Mouse (Mus musculus) brain, adult 2 months (tissue): ENCODE results near the gene Nceh1.

Experiments
- DNase-seq: peaks from one replicate; pipeline ENCODE4 v3.0.0; 2011; ENCODE audit warnings: low read depth, low spot score

The Nceh1 gene

DNA sequence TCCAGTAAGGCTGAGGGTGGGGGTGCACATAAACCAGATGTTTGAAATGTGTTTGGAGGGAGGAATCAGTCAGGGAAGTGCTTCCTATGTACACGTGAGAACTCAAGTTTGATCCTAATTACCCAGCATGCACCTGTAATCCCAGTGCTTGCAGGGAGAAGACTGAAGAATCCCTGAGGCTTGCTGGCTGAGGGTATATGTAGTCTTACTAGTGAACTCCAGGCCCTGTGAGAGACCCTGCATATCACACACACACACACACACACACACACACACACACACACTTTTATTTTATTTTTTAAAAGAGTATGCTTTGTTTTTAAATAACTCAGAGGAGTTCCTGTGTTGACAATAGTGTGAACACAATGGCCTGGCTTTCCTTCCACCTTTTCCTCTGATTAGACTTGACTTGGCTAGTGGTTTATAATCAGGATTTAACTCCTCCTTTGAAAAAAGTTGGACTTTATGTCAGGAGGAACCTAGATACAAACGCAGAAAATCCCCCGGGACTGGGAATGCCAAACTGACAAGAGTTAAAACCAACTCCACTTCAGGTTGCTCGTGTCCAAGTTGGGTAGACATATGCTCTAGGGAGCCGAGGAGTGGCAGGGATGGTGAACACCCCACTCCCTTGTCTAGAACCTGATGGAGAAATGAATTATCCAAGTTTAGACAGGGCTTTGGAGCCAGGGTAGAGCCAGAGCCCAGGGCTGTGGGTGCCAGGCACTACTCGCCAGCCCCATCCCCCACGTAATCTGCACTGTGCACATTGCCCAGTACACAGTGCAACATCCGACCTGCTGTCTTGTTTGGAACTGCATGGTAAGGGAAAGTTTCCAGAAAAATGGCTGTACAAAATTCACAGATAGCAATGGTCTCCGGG lies 138.1 kb downstream of the Nceh1 start:
- DNase-seq, result no peak

DNA sequence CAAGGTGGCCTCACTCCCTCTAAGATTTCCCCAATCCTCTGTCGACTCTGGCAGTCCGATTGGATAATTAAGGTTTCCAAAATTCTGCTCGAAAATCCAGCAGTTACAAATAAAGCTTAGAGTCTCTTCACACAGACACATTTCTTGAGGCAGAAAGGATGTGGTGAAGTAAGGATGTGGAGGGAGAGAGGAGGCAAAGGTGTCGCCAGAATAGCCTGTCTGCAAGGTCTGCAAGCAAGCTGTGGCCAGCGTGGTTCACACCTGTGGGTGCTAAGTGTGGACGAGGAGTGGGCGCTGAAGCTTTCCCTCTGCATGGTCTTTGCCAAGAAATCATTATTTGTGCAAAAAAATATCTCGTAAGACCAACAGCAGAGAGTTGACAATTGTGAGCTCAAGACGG lies 139.8 kb downstream of the Nceh1 start:
- no peak for DNase-seq

DNA sequence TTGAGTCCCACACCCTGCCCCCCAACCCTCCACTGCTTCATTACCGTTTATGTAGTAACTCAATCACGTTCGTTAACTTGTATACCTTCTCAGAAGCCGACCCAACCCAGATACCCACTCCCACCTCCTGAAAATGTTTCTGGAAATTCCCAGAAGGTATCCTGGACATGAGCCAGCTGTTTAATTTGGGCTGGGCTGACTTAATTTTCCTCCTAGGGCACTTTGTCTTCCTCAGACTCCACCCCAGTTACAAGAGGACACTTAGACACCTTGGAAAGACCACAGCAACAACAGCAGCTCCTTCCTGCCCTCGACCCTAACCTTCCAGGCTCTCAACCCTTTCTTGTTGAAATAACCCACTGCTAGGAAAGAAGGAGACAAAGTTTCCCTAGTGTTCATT lies 140.8 kb downstream of the Nceh1 start:
- DNase-seq, result no peak

DNA sequence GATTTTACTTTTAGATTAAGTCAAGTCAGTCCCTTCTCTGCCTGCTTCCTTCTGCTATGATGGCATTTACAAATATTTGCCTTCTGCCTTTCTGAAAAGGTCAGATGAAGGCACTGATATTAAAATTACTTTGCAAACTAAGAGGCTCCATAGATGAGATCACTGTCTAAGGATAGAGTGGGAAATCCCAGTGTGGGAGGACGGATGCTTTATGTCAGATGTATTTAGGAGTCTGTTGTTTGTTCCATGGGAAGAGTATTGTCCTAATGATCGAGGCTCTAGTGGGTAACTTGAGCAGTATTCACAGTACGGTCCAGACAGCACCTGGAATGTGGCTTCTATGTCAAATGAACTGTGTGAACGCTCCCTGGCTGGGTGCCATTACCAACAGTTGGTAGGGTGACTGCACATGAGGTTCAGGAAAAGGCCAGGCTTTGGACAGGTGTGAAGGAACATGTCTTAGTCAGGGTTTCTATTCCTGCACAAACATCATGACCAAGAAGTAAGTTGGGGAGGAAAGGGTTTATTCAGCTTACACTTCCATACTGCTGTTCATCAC lies 143.9 kb downstream of the Nceh1 start:
- DNase-seq, result no peak

DNA sequence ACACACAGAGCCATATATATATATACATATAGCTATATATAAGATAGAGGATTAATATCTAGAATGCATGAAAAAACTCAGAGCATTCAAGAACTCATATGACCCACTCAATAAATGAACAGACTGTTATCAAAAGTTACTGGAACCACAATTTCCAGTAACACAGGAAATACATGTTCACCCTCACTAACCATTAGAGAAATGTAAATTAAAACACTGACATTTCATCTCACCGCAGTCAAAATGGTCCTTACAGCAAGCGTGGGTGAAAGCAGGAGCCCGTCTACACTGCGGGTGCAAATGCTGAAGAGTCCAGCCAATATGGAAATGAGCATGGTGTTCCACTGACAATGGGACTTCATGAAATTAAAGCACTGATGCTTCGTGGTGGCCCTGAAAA lies 147.9 kb downstream of the Nceh1 start:
- no peak for DNase-seq
